Mouse (Mus musculus) CH12.LX (cell line): ENCODE results near the gene Gm4881.
A peak's percentile ranks its signal among the peaks of the same experiment; 100 is the strongest.

Source experiments
- CTCF ChIP-seq, 2 experiments: IDR thresholded peaks in 1 of 2; conservative IDR thresholded peaks in 1 of 2; 2 replicates each; pipeline ENCODE4 v1.5.1; 2011 to 2012; ENCODE audit warnings: low read depth in 2 of 2, low read length in 2 of 2, improper control_type of control experiment in 1 of 2, inconsistent platforms in 1 of 2, mild to moderate bottlenecking in 1 of 2, moderate library complexity in 1 of 2
- EP300 ChIP-seq: IDR thresholded peaks from 2 replicates; pipeline ENCODE4 v1.6.1; 2011; ENCODE audit warnings: low read length, improper control_type of control experiment
- IRF4 ChIP-seq: IDR thresholded peaks from 2 replicates; pipeline ENCODE4 v1.6.1; 2014; ENCODE audit warnings: low read depth, mild to moderate bottlenecking, inconsistent platforms, low read length, improper control_type of control experiment
- MAX ChIP-seq: IDR thresholded peaks from 2 replicates; pipeline ENCODE4 v1.6.1; 2011; ENCODE audit warnings: low read length, improper control_type of control experiment
- POLR2A ChIP-seq: IDR thresholded peaks from 2 replicates; pipeline ENCODE4 v1.6.1; 2011; ENCODE audit warnings: low read depth, mild to moderate bottlenecking, improper control_type of control experiment, low read length
- UBTF ChIP-seq: IDR thresholded peaks from 2 replicates; pipeline ENCODE4 v1.6.1; 2012; ENCODE audit warnings: low read depth, mild to moderate bottlenecking, inconsistent platforms, low read length, improper control_type of control experiment, moderate library complexity
- ZMIZ1 ChIP-seq: IDR thresholded peaks from 2 replicates; pipeline ENCODE4 v1.6.1; 2012; ENCODE audit warnings: low read depth, mild to moderate bottlenecking, inconsistent platforms, low read length, improper control_type of control experiment

- TF ChIP-seq UBTF, result no peak
- no peak for TF ChIP-seq IRF4
- peak; percentile 4 for TF ChIP-seq POLR2A
- no peak for TF ChIP-seq CTCF (conservative IDR thresholded peaks at IDR 0.05 in 1 of 2, IDR thresholded peaks at IDR 0.05 in 1 of 2; ENCODE audit: low read depth in 2 of 2, low read length in 2 of 2)
- no peak for TF ChIP-seq EP300
- no peak for TF ChIP-seq ZMIZ1
- TF ChIP-seq MAX, result no peak
Measured at GRCm38 (mm10) chr7:24889431-24890220, 54.7 kb downstream of the Gm4881 start.
